Mouse (Mus musculus) MEL-GATA-1-ER (cell line): Measurements from ENCODE around the gene Olfr748.
"Not testable (repeated sequence)": the region's sequence is repeated elsewhere in the genome, so short reads cannot be mapped to it uniquely, and the experiment has no call there.

ENCODE experiments used
- DNase-seq: peaks from one replicate; pipeline ENCODE4 v3.0.0-alpha.2; 2012; ENCODE audit warnings: low read depth; ENCODE audit errors: extremely low read depth

The Olfr748 gene

GRCm38 (mm10) chr14:50707073-50707472 is at the start of gene Olfr748:
Gene Olfr748 (plus strand): TSS chr14:50707373.
- DNase-seq, result no peak

GRCm38 (mm10) chr14:50693106-50693505 is 14.1 kb upstream of the Olfr748 start, which contains the start of gene Olfr747:
Gene Olfr747 (minus strand): TSS chr14:50693206.
- no peak for DNase-seq

- DNase-seq, result not testable (repeated sequence)
Measured at GRCm38 (mm10) chr14:50719875-50720274, 12.7 kb downstream of the Olfr748 start.

- not testable (repeated sequence) for DNase-seq
Measured at GRCm38 (mm10) chr14:50722371-50722770, 15.2 kb downstream of the Olfr748 start.

- no peak for DNase-seq
Measured at GRCm38 (mm10) chr14:50740334-50740733, 33.2 kb downstream of the Olfr748 start.

- DNase-seq, result no peak
Measured at GRCm38 (mm10) chr14:50741584-50741983, 34.4 kb downstream of the Olfr748 start.

- DNase-seq, result no peak
Measured at GRCm38 (mm10) chr14:50744994-50745393, 37.8 kb downstream of the Olfr748 start, which contains the start of gene Olfr749. Gene Olfr749 (minus strand): TSS chr14:50745094.

- no peak for DNase-seq
Measured at GRCm38 (mm10) chr14:50758416-50759085, 51.4 kb downstream of the Olfr748 start.
